Mouse (Mus musculus): ENCODE measurements at regions not wholly inside any gene's neighbourhood (a gene's known extent, or its start where the extent isn't known, plus 50 kb on each side); places are given as distances from the start of the nearest gene placed in this dataset.
A peak's percentile ranks its signal among the peaks of the same experiment; 100 is the strongest.

- DNase-seq, result peak; percentile 7
Measured at GRCm38 (mm10) chr13:114679703-114680378, 138.2 kb upstream of the Mocs2 start.

- peak; percentile 41 for DNase-seq
Measured at GRCm38 (mm10) chr13:114680379-114680733, 137.7 kb upstream of the Mocs2 start.

GRCm38 (mm10) chr13:114681196-114681595 lies 136.8 kb upstream of the Mocs2 start:
- no peak for DNase-seq

- no peak for DNase-seq
Measured at GRCm38 (mm10) chr13:114681887-114682286, 136.1 kb upstream of the Mocs2 start.

- DNase-seq, result no peak
Measured at GRCm38 (mm10) chr13:114682891-114683290, 135.1 kb upstream of the Mocs2 start.

GRCm38 (mm10) chr13:114684298-114684697 lies 133.7 kb upstream of the Mocs2 start:
- DNase-seq, result no peak

GRCm38 (mm10) chr13:114685368-114685767 lies 132.7 kb upstream of the Mocs2 start:
- no peak for DNase-seq

- DNase-seq, result no peak
Measured at GRCm38 (mm10) chr13:114712601-114713000, 105.4 kb upstream of the Mocs2 start.

- DNase-seq, result no peak
Measured at GRCm38 (mm10) chr13:114719771-114720170, 98.3 kb upstream of the Mocs2 start.

- DNase-seq, result no peak
Measured at GRCm38 (mm10) chr13:114726828-114727227, 91.2 kb upstream of the Mocs2 start.

- DNase-seq, result no peak
Measured at GRCm38 (mm10) chr13:114735066-114735465, 83.0 kb upstream of the Mocs2 start.

- DNase-seq, result no peak
Measured at GRCm38 (mm10) chr13:114736066-114736465, 82.0 kb upstream of the Mocs2 start.

- no peak for DNase-seq
Measured at GRCm38 (mm10) chr13:114742534-114742933, 75.5 kb upstream of the Mocs2 start.

GRCm38 (mm10) chr13:114745814-114746213 lies 72.2 kb upstream of the Mocs2 start:
- no peak for DNase-seq

- no peak for DNase-seq
Measured at GRCm38 (mm10) chr13:114757459-114757858, 60.6 kb upstream of the Mocs2 start.

GRCm38 (mm10) chr13:114759886-114760285 lies 58.1 kb upstream of the Mocs2 start:
- DNase-seq, result no peak

GRCm38 (mm10) chr13:114760901-114761300 lies 57.1 kb upstream of the Mocs2 start:
- no peak for DNase-seq

Measured in liver (tissue).